Mouse (Mus musculus): ENCODE data around the gene Thap12. TPM values are rescaled to one million over a fixed set of nuclear protein-coding genes. Genes with fewer than 3 reads are reported as not detected.

Gene Thap12
- polyA plus RNA-seq, 1 experiment from 2014 or later: 15.7 TPM

DNA sequence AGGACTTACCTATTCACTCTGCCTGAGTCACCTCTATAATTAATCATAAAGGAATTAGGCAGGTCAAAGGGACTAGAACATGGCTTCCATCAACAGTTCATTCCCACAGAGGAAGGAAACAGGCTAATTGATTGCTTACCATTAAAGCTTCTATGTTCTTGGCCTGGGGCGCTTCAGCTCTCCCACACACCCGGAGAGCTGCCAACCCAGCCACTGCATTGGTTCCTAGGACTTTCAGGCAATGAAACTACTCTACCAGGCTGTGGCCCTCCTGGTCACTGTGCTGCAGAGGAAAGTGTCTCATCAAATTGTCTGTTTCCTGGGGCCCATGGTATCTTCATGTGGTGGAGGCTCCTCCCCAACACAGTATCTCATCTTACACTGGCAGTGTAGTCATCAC is 25.4 kb upstream of the Thap12 start:
- no peaks in the 10 kb centered on the region for H3K36me3 ChIP-seq
- H3K4me3 ChIP-seq (replicated peaks): no peak overlapping the region
- H3K27me3 ChIP-seq: no peaks in the 10 kb centered on the region
- DNase-seq (no peak), ATAC-seq (ENCODE audit: low read depth) (no peak)
- WGBS (ENCODE audit: insufficient replicate concordance): 66% methylated on average over 2 of the region's 2 CpGs
- H3K27ac ChIP-seq: no peak overlapping the region
- no peak overlapping the region for H3K4me2 ChIP-seq
- H3K9me3 ChIP-seq (replicated peaks): no peaks in the 10 kb centered on the region
- H3K9ac ChIP-seq: no peak overlapping the region
- H3K4me1 ChIP-seq (replicated peaks): peaks cover 11% of the 10 kb centered on the region

GRCm38 (mm10) chr7:98678441-98678840 is 24.5 kb upstream of the Thap12 start:
- Histone ChIP-seq H3K27me3 (no peaks in the 10 kb centered on the region), H3K36me3 (no peaks in the 10 kb centered on the region), H3K9ac (no peak overlapping the region), H3K27ac (no peak overlapping the region), H3K4me1 (replicated peaks) (peaks cover 11% of the 10 kb centered on the region), H3K4me2 (no peak overlapping the region), H3K9me3 (replicated peaks) (no peaks in the 10 kb centered on the region), H3K4me3 (replicated peaks) (no peak overlapping the region)
- DNase-seq: no peak
- WGBS (ENCODE audit: insufficient replicate concordance): 47% methylated on average over 7 of the region's 7 CpGs
- ATAC-seq (ENCODE audit: low read depth): no peak

GRCm38 (mm10) chr7:98680691-98681090 is 22.2 kb upstream of the Thap12 start:
- no peak overlapping the region for H3K4me3 ChIP-seq (replicated peaks)
- no peak overlapping the region for H3K27ac ChIP-seq
- H3K9ac ChIP-seq: no peak overlapping the region
- no peak for ATAC-seq (ENCODE audit: low read depth)
- WGBS (ENCODE audit: insufficient replicate concordance): 52% methylated on average over 2 of the region's 2 CpGs
- H3K9me3 ChIP-seq (replicated peaks): no peaks in the 10 kb centered on the region
- H3K4me1 ChIP-seq (replicated peaks): no peaks in the 10 kb centered on the region; the same call in 1 of the 2 replicates
- no peak for DNase-seq
- no peaks in the 10 kb centered on the region for H3K36me3 ChIP-seq
- no peaks in the 10 kb centered on the region for H3K27me3 ChIP-seq
- H3K4me2 ChIP-seq: no peak overlapping the region

- no peaks in the 10 kb centered on the region for H3K36me3 ChIP-seq
- no peak for DNase-seq
- H3K27ac ChIP-seq: no peak overlapping the region
- WGBS (ENCODE audit: insufficient replicate concordance): 77% methylated on average over 10 of the region's 10 CpGs
- no peak overlapping the region for H3K4me3 ChIP-seq (replicated peaks)
- H3K9me3 ChIP-seq (replicated peaks): no peaks in the 10 kb centered on the region
- no peaks in the 10 kb centered on the region for H3K27me3 ChIP-seq
- no peaks in the 10 kb centered on the region for H3K4me1 ChIP-seq (replicated peaks)
- H3K9ac ChIP-seq: no peak overlapping the region
- no peak overlapping the region for H3K4me2 ChIP-seq
- no peak for ATAC-seq (ENCODE audit: low read depth)
Observed at GRCm38 (mm10) chr7:98682821-98683220, 20.1 kb upstream of the Thap12 start.

DNA sequence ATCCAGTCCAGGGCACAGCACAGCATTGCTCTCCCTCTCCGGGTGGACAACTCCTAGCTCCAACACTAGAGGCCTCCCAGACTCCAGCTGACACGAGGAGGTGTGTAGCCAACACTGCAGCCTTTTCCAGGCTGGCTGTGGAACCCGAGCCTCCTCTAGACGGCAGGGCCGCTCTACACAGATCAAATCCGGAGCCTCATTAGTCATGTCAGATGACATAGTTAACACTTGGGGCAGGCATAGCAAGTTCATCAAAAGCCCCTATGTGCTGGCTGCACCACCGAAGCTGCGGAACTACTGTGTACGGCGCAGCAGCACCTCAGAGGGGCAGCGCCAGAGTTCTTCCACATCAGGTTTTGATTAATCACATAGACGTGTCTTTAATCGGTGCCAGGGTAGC is 17.0 kb upstream of the Thap12 start:
- peaks cover 2% of the 10 kb centered on the region; the same call in 1 of the 2 replicates for H3K4me1 ChIP-seq (replicated peaks)
- WGBS (ENCODE audit: insufficient replicate concordance): 61% methylated on average over 13 of the region's 13 CpGs
- H3K4me3 ChIP-seq (replicated peaks): no peak overlapping the region
- ATAC-seq (ENCODE audit: low read depth) (no peak), DNase-seq (no peak)
- no peaks in the 10 kb centered on the region for H3K27me3 ChIP-seq
- H3K27ac ChIP-seq: no peak overlapping the region
- no peaks in the 10 kb centered on the region for H3K9me3 ChIP-seq (replicated peaks)
- H3K36me3 ChIP-seq: no peaks in the 10 kb centered on the region
- no peak overlapping the region for H3K4me2 ChIP-seq
- no peak overlapping the region for H3K9ac ChIP-seq

DNA sequence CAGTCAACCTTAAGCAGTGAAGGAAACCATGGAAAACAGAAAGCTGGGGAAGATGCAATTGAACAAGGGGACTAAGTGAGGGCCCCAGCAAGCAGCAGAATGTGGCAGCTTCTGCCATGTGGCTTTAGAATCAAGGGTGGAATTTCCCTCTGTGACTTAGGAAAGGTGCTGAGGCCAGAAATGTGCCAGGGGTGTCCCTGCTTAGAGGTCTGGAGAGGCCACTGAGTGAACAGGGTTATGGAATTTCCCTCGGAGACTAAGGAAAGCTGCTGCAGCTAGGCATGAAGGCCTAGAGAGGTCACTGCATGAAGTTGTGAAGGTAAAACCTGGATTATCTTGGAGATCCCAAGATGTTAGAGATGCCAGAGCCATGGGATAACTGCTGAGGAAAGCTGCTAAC is 12.8 kb upstream of the Thap12 start:
- ATAC-seq (ENCODE audit: low read depth): no peak
- Histone ChIP-seq H3K9me3 (replicated peaks) (no peaks in the 10 kb centered on the region), H3K4me3 (replicated peaks) (no peak overlapping the region), H3K36me3 (no peaks in the 10 kb centered on the region), H3K4me2 (no peak overlapping the region), H3K27me3 (no peaks in the 10 kb centered on the region), H3K27ac (no peak overlapping the region), H3K4me1 (replicated peaks) (peaks cover 9% of the 10 kb centered on the region), H3K9ac (no peak overlapping the region)
- DNase-seq: no peak
- 83% methylated on average over 1 of the region's 1 CpGs for WGBS (ENCODE audit: insufficient replicate concordance)

- no peak overlapping the region for H3K27ac ChIP-seq
- no peak for ATAC-seq (ENCODE audit: low read depth)
Observed at GRCm38 (mm10) chr7:98690831-98691230, 12.1 kb upstream of the Thap12 start.

DNA sequence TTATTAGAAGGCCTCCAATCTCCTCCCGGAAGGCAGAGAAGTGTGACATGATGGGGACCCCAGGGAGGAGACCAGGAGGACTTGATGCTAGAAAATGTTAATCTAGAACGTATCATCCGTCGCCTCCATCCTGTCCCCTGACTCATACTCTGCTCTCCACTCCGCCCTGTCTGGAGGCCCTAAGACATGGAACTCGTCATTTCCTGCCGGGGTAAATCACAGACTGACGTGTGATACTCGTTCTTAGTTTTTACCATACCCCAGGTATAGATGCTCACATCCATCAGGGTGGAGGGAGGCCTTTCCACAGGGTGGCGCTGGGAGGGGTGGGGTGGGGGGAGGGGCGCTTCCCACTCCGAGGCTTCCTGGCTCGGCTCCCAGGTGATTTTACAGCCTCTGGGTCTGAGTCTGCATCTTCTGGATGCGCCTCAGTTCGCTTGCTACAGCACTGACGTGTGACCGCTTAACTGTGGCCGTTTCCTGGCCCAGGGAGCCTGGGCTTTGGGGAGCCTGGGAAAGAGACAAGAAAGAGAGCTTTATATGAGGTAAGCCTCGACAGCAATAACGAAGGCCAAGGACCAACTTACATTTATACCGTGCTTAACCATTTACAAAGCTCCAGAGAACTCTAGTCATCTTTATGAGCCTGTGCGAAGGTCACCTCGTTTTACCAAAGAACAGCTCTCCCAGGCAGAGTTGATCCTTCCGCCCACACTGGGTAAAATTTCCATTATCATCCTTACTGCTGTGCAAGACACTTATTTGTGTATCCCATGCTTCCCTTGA is 9.9 kb upstream of the Thap12 start:
- no peak overlapping the region for H3K4me3 ChIP-seq (replicated peaks)
- DNase-seq (no peak), ATAC-seq (ENCODE audit: low read depth) (no peak)
- H3K4me2 ChIP-seq: no peak overlapping the region
- peaks cover 9% of the 10 kb centered on the region for H3K4me1 ChIP-seq (replicated peaks)
- H3K9me3 ChIP-seq (replicated peaks): no peaks in the 10 kb centered on the region
- 46% methylated on average over 24 of the region's 24 CpGs for WGBS (ENCODE audit: insufficient replicate concordance)
- H3K27ac ChIP-seq: no peak overlapping the region
- no peaks in the 10 kb centered on the region for H3K36me3 ChIP-seq
- no peak overlapping the region for H3K9ac ChIP-seq
- no peaks in the 10 kb centered on the region for H3K27me3 ChIP-seq

More at GRCm38 (mm10) chr7:98690831-98691230, 12.1 kb upstream of the Thap12 start:
- no peak overlapping the region for H3K4me3 ChIP-seq (replicated peaks)
- no peak overlapping the region for H3K9ac ChIP-seq
- H3K4me2 ChIP-seq: no peak overlapping the region
- H3K36me3 ChIP-seq: no peaks in the 10 kb centered on the region
- no peak for DNase-seq
- H3K27me3 ChIP-seq: no peaks in the 10 kb centered on the region
- H3K9me3 ChIP-seq (replicated peaks): no peaks in the 10 kb centered on the region
- 9% methylated on average over 3 of the region's 3 CpGs for WGBS (ENCODE audit: insufficient replicate concordance)
- H3K4me1 ChIP-seq (replicated peaks): peaks cover 9% of the 10 kb centered on the region

- Histone ChIP-seq H3K9me3 (replicated peaks) (no peaks in the 10 kb centered on the region), H3K4me2 (no peak overlapping the region), H3K36me3 (no peaks in the 10 kb centered on the region), H3K4me3 (replicated peaks) (no peak overlapping the region), H3K27ac (no peak overlapping the region), H3K27me3 (no peaks in the 10 kb centered on the region), H3K9ac (no peak overlapping the region), H3K4me1 (replicated peaks) (peaks cover 9% of the 10 kb centered on the region)
- ATAC-seq (ENCODE audit: low read depth): no peak
- no peak for DNase-seq
- WGBS (ENCODE audit: insufficient replicate concordance): 36% methylated on average over 5 of the region's 5 CpGs
Observed at GRCm38 (mm10) chr7:98694046-98694445, 8.9 kb upstream of the Thap12 start.

DNA sequence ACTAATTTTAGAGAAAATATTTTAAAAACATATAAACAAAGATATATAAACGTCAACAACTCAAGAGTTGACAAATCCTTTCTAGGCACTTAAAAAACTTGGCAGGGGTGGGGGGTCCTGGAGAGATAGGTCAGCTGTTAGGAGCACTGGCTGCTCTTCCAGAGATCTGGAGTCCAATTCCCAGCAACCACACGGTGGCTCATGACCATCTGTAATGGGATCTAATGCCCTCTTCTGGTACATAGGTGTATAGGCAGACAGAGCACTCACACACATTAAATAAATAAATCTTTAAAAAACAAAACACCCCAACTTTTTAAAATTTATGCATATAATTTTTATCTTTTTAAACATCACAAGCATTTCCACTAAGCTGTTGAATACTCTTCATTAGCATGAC is 5.4 kb upstream of the Thap12 start:
- H3K36me3 ChIP-seq: no peaks in the 10 kb centered on the region
- WGBS (ENCODE audit: insufficient replicate concordance): 9% methylated on average over 2 of the region's 2 CpGs
- no peak overlapping the region for H3K27ac ChIP-seq
- DNase-seq (no peak), ATAC-seq (ENCODE audit: low read depth) (no peak)
- no peaks in the 10 kb centered on the region for H3K9me3 ChIP-seq (replicated peaks)
- H3K4me2 ChIP-seq: no peak overlapping the region
- H3K9ac ChIP-seq: no peak overlapping the region
- no peaks in the 10 kb centered on the region for H3K27me3 ChIP-seq
- H3K4me3 ChIP-seq (replicated peaks): no peak overlapping the region
- peaks cover 20% of the 10 kb centered on the region for H3K4me1 ChIP-seq (replicated peaks)

DNA sequence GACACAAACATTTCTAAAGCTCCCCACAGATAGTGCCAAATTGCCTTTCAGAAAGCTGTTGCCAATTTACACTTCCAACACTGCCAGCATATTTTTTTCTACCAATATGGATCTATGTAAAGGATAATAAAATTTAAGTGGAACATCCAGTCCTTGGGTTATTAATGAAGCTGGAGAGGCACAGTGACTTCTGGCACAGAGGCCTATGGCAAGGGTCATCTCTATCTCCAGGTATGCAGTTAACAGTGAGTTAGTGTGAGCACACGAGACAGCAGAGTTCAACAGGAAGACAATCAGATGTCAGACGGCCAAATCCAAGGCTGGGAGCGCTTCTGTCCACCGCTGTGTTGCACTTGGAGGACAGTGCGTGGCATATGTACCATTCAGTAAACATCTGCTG is 4.9 kb upstream of the Thap12 start:
- Histone ChIP-seq H3K9me3 (replicated peaks) (no peaks in the 10 kb centered on the region), H3K27ac (no peak overlapping the region), H3K27me3 (no peaks in the 10 kb centered on the region), H3K36me3 (no peaks in the 10 kb centered on the region), H3K9ac (no peak overlapping the region), H3K4me3 (replicated peaks) (no peak overlapping the region), H3K4me2 (no peak overlapping the region), H3K4me1 (replicated peaks) (peaks cover 20% of the 10 kb centered on the region)
- 54% methylated on average over 5 of the region's 5 CpGs for WGBS (ENCODE audit: insufficient replicate concordance)
- no peak for ATAC-seq (ENCODE audit: low read depth)
- DNase-seq: no peak

DNA sequence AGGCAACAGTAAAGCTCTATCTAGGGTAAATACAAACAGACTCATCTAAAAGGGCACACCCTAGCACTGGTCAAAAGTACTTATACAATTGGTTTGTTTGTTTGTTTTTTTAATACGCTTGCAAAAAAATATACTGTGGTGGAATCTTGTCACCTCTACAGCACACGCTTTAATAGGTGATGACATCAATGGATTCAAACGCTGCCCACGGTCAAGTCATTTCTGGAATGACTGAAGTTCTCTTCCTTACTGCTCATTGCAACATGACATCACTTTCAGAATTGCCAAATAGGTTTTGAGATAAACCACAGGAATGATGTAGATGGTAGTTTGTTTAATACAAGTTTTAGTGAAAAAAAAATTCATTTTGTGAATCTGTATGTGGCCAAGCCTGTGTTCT is 4.3 kb upstream of the Thap12 start:
- Histone ChIP-seq H3K4me1 (replicated peaks) (peaks cover 20% of the 10 kb centered on the region), H3K9ac (no peak overlapping the region), H3K9me3 (replicated peaks) (no peaks in the 10 kb centered on the region), H3K36me3 (no peaks in the 10 kb centered on the region), H3K4me3 (replicated peaks) (no peak overlapping the region), H3K27me3 (no peaks in the 10 kb centered on the region), H3K4me2 (no peak overlapping the region), H3K27ac (no peak overlapping the region)
- WGBS (ENCODE audit: insufficient replicate concordance): 73% methylated on average over 4 of the region's 4 CpGs
- no peak for DNase-seq
- no peak for ATAC-seq (ENCODE audit: low read depth)
